Comparison of ENCODE assay signal across 19 mouse cellular contexts in genomic region chr16:89902578-89903304, GRCm38 (mm10).
A peak's percentile ranks its signal among the peaks of the same experiment; 100 is the strongest.
DNase-seq lines count a peak whose midpoint lies in the region; ATAC-seq and TF ChIP-seq lines count a peak whose summit lies in the region.
"Had no signal": no experiment of that assay in that cellular context is flagged by ENCODE, and none has a peak within 500 bp of the region (broad histone marks: within the 10 kb centered on the region; RNA-seq: fewer than 3 reads in every experiment).

No protein-coding gene starts in this region.

- H3K4me3 ChIP-seq in hindbrain, postnatal 0 days (ENCODE audit: low read length), result no peak overlapping the region
- no peak overlapping the region for H3K4me3 ChIP-seq in hindbrain, embryonic 11.5 days (ENCODE audit: low read depth, low read length)
- no peak overlapping the region for H3K4me3 ChIP-seq in liver, postnatal 0 days (ENCODE audit: low read depth, low read length)
- H3K4me3 ChIP-seq in liver, embryonic 11.5 days (ENCODE audit: low read depth, low read length), result no peak overlapping the region
- H3K4me3 ChIP-seq: embryonic facial prominence, embryonic 15.5 days; forebrain, embryonic 10.5 days; hindbrain, embryonic 10.5 days; liver, embryonic 13.5 days had no signal

- TF ChIP-seq CTCF in hindbrain, postnatal 0 days (IDR thresholded peaks at IDR 0.05; ENCODE audit: low read depth), result peak; percentile 39; the same call in 1 of the 2 replicates
- 0 out of 2 replicates have a peak, but pooled peaks have one; percentile 15 for TF ChIP-seq CTCF in liver, postnatal 0 days (IDR thresholded peaks at IDR 0.05; ENCODE audit: low read depth)
- 0 out of 2 replicates have a peak, but pooled peaks have one; percentile 27 for TF ChIP-seq CTCF in brain, embryonic 14.5 days (IDR thresholded peaks at IDR 0.05; ENCODE audit: borderline replicate concordance, extremely low read depth, insufficient read depth, insufficient read length)

- WGBS in hindbrain, postnatal 0 days, result 93% methylated on average over 12 of the region's 12 CpGs
- WGBS in hindbrain, embryonic 11.5 days, result 88% methylated on average over 12 of the region's 12 CpGs
- WGBS in liver, postnatal 0 days (ENCODE audit: insufficient replicate concordance), result 79% methylated on average over 12 of the region's 12 CpGs
- WGBS in liver, embryonic 11.5 days, result 85% methylated on average over 12 of the region's 12 CpGs

- no peak for DNase-seq in hindbrain, postnatal 0 days (ENCODE audit: low spot score)
- no peak for DNase-seq in hindbrain, embryonic 11.5 days (ENCODE audit: low spot score)
- DNase-seq in liver, postnatal 0 days, result no peak
- no peak for DNase-seq in liver, embryonic 11.5 days (ENCODE audit: low spot score)
- DNase-seq in ES-CJ7 (ENCODE audit: low read depth, low spot score), result peak; percentile 53
- DNase-seq in brain, embryonic 14.5 days (ENCODE audit: low read depth), result no peak
- DNase-seq in spleen, postnatal 4 days (ENCODE audit: low spot score in 2 of 2), result no peak
- DNase-seq: cerebellum, adult 8-10 months; gastrocnemius, postnatal 25 days; liver, embryonic 13.5 days; lung, postnatal 14 days; right cerebral cortex, postnatal 14 days; thymus, postnatal 25 days had no signal

- no peaks in the 10 kb centered on the region for H3K36me3 ChIP-seq in hindbrain, postnatal 0 days (ENCODE audit: insufficient read depth, low read length)
- H3K36me3 ChIP-seq in hindbrain, embryonic 11.5 days (ENCODE audit: control insufficient read depth, insufficient read depth, low read length), result no peaks in the 10 kb centered on the region
- no peaks in the 10 kb centered on the region for H3K36me3 ChIP-seq in liver, postnatal 0 days (replicated peaks; ENCODE audit: insufficient read depth, low read length)
- H3K36me3 ChIP-seq in liver, embryonic 11.5 days (ENCODE audit: control insufficient read depth, insufficient read depth, low read length), result no peaks in the 10 kb centered on the region
- H3K36me3 ChIP-seq: liver, embryonic 13.5 days had no signal

- H3K9ac ChIP-seq in hindbrain, postnatal 0 days (replicated peaks; ENCODE audit: low read length), result no peak overlapping the region
- no peak overlapping the region for H3K9ac ChIP-seq in hindbrain, embryonic 11.5 days (ENCODE audit: low read depth, low read length)
- H3K9ac ChIP-seq in liver, postnatal 0 days (replicated peaks), result no peak overlapping the region
- no peak overlapping the region for H3K9ac ChIP-seq in liver, embryonic 11.5 days (ENCODE audit: low read depth, low read length)
- H3K9ac ChIP-seq: embryonic facial prominence, embryonic 15.5 days; liver, embryonic 13.5 days had no signal

- TF ChIP-seq EP300 in liver, postnatal 0 days (IDR thresholded peaks at IDR 0.05; ENCODE audit: low read depth), result no peak

- H3K4me2 ChIP-seq in hindbrain, postnatal 0 days (ENCODE audit: low read depth, low read length), result no peak overlapping the region
- H3K4me2 ChIP-seq in hindbrain, embryonic 11.5 days (replicated peaks; ENCODE audit: low read depth, low read length), result no peak overlapping the region
- H3K4me2 ChIP-seq in liver, postnatal 0 days (ENCODE audit: low read depth, low read length), result no peak overlapping the region
- H3K4me2 ChIP-seq in liver, embryonic 11.5 days, result no peak overlapping the region
- H3K4me2 ChIP-seq: embryonic facial prominence, embryonic 15.5 days; liver, embryonic 13.5 days had no signal

- H3K27ac ChIP-seq in hindbrain, postnatal 0 days, result no peak overlapping the region
- H3K27ac ChIP-seq in hindbrain, embryonic 11.5 days (ENCODE audit: low read depth, low read length), result no peak overlapping the region
- no peak overlapping the region for H3K27ac ChIP-seq in liver, postnatal 0 days (ENCODE audit: low read depth)
- H3K27ac ChIP-seq in liver, embryonic 11.5 days (ENCODE audit: low read depth, low read length), result no peak overlapping the region
- H3K27ac ChIP-seq: embryonic facial prominence, embryonic 15.5 days; forebrain, embryonic 10.5 days; hindbrain, embryonic 10.5 days; liver, embryonic 13.5 days had no signal

- H3K9me3 ChIP-seq in hindbrain, postnatal 0 days (ENCODE audit: low read length), result no peaks in the 10 kb centered on the region
- no peaks in the 10 kb centered on the region for H3K9me3 ChIP-seq in hindbrain, embryonic 11.5 days (ENCODE audit: control insufficient read depth, low read length)
- H3K9me3 ChIP-seq in liver, postnatal 0 days (ENCODE audit: low read length), result no peaks in the 10 kb centered on the region
- no peaks in the 10 kb centered on the region for H3K9me3 ChIP-seq in liver, embryonic 11.5 days (ENCODE audit: control insufficient read depth, low read length)
- H3K9me3 ChIP-seq: forebrain, embryonic 10.5 days; hindbrain, embryonic 10.5 days; liver, embryonic 13.5 days had no signal

- ATAC-seq in hindbrain, postnatal 0 days, result no peak
- ATAC-seq in hindbrain, embryonic 11.5 days (ENCODE audit: low FRiP score), result no peak
- no peak for ATAC-seq in liver, postnatal 0 days
- no peak; the same call in 1 of the 2 replicates for ATAC-seq in liver, embryonic 11.5 days (replicated peaks; ENCODE audit: low FRiP score)
- ATAC-seq: activated CD4-positive, CD25-positive, alpha-beta regulatory T cell, adult 4 months; CD4-positive, CD25-positive, alpha-beta regulatory T cell, adult 4 months; inflammation-experienced regulatory T-cells, adult 6 months had no signal

- no peak for TF ChIP-seq POLR2A in brain, embryonic 14.5 days (IDR thresholded peaks at IDR 0.05; ENCODE audit: borderline replicate concordance, extremely low read depth, insufficient read depth, insufficient read length, poor library complexity, severe bottlenecking)

- H3K27me3 ChIP-seq in hindbrain, postnatal 0 days (ENCODE audit: insufficient read depth, low read length), result no peaks in the 10 kb centered on the region
- no peaks in the 10 kb centered on the region for H3K27me3 ChIP-seq in hindbrain, embryonic 11.5 days (ENCODE audit: control insufficient read depth, insufficient read depth, low read length)
- H3K27me3 ChIP-seq in liver, postnatal 0 days (ENCODE audit: insufficient read depth, low read length), result no peaks in the 10 kb centered on the region
- no peaks in the 10 kb centered on the region for H3K27me3 ChIP-seq in liver, embryonic 11.5 days (replicated peaks; ENCODE audit: control insufficient read depth, insufficient read depth, low read length)
- H3K27me3 ChIP-seq: embryonic facial prominence, embryonic 15.5 days; liver, embryonic 13.5 days had no signal

- H3K4me1 ChIP-seq in hindbrain, postnatal 0 days (ENCODE audit: insufficient read depth, low read length), result no peaks in the 10 kb centered on the region
- H3K4me1 ChIP-seq in hindbrain, embryonic 11.5 days (replicated peaks; ENCODE audit: control insufficient read depth, insufficient read depth, low read length), result no peaks in the 10 kb centered on the region
- no peaks in the 10 kb centered on the region for H3K4me1 ChIP-seq in liver, postnatal 0 days (ENCODE audit: insufficient read depth)
- no peaks in the 10 kb centered on the region for H3K4me1 ChIP-seq in liver, embryonic 11.5 days (replicated peaks; ENCODE audit: control insufficient read depth, insufficient read depth, low read length)
- H3K4me1 ChIP-seq: liver, embryonic 13.5 days had no signal
